Mouse (Mus musculus) brain, embryonic 18.5 days (tissue): ENCODE measurements around the gene Gm11020.

ENCODE experiments used
- DNase-seq: peaks from one replicate; pipeline ENCODE4 v3.0.0-alpha.2; 2012; ENCODE audit warnings: low read depth, low spot score

The Gm11020 gene

GRCm38 (mm10) chr8:104341678-104342077 is 20.3 kb downstream of the Gm11020 start:
- DNase-seq: no peak

- DNase-seq: no peak
These were observed 21.1 kb downstream of the Gm11020 start for GRCm38 (mm10) chr8:104342426-104342825.

DNA sequence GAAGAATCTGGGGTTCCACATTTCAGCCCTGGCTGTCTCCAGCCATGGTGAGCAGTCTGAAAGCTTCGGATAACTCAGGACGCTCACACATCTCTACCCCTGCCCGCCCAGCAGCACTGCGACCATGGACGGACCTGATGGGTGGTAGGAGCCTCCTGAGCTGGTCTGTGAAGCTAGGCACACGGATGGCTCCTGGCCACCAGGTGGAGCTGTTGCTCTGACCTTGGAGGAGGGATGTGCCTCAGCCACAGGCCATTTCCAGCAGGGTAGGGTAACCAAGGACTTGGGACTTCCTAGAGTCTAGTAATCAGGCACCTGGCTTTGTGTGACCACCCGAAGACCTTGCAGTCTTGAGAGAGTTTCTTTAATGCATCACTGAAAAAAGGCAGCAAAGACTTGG is 22.6 kb downstream of the Gm11020 start:
- DNase-seq: peak; percentile 39

DNA sequence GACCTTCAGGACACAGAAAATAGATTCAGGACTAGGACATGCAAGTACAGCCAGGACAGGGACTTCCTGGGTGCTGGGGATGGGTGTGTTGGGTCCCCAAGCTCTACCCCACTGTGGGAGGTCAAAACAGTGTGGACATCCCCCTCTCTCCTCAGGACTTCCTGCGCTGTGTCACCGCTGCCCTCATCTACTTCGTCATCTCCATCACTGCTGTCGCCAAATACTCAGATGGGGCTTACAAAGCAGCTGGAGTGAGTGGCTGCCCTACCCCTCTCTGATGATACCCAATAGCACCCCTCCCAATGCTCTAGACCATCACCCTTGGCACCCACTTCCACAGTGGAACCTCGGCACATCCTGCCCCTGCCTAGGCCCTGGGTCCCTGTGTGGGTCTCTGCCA is 23.3 kb downstream of the Gm11020 start:
- no peak for DNase-seq

DNA sequence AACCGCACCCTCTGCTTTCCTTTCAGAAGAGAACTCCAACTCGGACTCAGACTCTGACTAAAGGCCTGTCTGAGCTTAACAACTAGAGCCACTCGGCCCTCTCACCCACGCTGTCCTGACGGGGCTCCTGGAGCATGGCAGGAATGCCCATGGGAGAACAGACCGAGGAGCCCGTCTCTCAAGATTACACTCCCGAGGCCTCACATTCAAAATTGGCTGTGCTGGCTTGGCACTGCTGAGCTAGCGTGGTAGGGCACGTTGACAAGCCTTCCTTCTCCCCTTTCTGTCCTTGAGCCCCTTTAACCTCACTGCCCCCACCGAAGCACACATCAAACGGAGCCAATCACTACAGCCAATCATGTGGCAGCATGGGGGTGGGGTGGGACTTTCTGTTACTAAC is 25.3 kb downstream of the Gm11020 start:
- no peak for DNase-seq

DNA sequence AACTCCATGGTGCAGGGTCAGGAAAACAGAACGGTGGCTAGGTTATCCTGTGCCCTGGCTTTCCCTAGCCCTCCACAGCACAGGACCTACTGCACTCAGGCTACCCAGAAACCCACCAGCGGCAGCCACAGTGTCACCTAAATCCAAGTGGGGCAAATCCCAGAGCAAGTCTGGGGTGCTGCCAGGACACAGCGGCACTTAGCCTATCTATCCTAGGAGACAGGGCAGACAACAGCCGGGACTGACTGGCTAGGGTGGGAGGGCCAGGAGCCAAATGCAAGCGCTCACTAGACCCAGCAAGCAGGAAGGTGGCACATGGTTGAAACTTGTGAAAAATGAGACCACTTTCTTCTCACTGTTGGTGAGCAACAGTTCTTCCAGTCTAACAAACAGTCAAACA is 27.6 kb downstream of the Gm11020 start:
- DNase-seq: no peak

GRCm38 (mm10) chr8:104350047-104350446 is 28.7 kb downstream of the Gm11020 start:
- DNase-seq: no peak

DNA sequence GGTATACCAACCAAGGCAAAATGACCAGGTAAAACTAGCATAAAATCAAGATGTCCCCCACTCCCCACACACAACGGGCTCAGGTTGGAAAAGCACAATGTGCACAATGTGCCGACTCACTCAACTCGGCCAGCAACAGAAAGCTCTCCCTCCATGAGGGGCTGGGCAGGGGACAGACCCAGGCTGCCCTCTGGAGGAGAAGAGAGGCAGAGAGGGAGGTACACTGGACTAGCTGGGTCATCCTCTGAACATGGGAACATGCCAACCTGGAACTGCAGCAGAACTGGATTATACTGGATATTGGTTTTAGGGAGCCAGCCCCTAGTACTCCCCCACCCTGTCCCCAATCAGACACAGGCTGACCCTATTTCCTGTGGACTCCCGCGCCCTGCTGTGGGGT is 31.8 kb downstream of the Gm11020 start:
- DNase-seq: no peak

DNA sequence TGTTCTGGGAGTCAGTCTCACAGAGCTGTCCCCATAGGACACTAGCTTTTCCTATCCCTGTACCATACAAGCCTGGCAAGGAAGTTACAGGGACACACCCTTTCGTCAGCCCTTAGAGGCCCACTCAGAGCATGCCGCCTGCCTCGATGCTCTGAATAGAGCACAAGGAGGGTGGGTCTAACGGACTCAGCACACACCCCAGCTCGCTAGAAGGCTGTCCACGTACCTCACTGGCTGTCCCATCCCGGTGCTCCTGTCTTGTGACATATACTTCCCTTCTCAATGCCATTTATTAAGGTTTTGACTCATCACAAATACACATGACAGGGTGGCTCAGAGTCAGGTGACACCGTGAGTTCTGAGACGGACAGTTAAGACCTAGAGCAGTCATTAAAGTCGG is 33.1 kb downstream of the Gm11020 start:
- no peak for DNase-seq

GRCm38 (mm10) chr8:104358637-104359036 is 37.3 kb downstream of the Gm11020 start:
- no peak for DNase-seq

GRCm38 (mm10) chr8:104359778-104360456 is 38.5 kb downstream of the Gm11020 start:
- no peak for DNase-seq

DNA sequence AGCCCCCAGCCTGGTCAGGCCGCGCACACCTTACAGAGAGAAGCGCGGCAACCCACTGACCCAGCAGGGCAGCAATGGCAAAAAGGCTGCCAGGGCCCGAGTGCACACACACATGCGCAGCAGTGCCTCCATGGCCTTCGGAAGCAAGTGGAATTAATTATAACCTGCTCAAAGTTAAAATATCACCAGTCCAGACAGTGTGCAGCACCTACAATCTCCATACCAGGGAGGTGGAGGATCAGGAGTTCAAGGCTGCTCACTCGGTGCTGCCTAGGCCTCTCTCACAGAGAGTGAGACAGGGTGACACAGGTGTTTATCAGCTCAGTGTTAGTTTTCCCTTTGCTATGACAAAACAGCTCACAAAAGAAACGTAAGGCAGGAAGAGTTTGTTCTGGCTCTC is 44.3 kb downstream of the Gm11020 start:
- no peak for DNase-seq

DNA sequence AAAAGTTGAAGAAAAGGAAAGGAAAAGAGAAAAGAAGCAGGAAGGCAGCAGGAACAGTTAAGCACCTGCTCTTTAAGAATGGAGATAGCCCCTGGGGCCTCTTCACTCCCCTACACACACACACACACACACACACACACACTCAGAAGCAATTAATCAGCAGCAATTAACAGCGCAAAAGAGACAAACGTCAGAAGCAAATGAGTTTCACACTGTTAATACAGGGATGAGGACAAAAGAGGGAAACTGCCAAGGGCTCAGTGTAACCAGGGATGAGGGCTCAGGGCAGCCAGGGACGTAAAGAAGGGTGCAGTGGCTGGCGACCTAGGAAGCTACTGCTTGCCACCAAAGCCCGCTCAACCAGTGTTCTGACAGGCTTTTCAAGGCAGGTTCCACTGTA is 46.0 kb downstream of the Gm11020 start:
- no peak for DNase-seq

DNA sequence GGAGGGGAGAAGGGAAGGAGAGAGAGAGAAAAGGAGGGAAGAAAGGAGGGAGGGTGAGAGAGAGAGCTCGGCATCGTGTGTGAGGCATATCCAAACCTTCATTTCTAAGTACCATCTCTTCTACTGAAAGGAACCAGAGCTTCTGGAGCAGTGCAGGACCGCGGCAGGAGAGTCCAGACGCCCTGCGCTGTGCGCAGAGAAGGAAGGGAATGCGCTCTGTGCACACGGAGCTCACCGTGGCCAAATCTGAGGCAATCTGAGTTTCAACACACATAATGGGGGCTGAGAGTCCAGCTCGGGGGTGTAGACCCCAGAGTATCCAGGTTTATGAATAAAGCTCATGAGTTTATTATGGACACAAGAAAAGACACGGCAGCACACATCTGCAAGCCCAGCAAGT is 48.2 kb downstream of the Gm11020 start:
- DNase-seq: no peak

DNA sequence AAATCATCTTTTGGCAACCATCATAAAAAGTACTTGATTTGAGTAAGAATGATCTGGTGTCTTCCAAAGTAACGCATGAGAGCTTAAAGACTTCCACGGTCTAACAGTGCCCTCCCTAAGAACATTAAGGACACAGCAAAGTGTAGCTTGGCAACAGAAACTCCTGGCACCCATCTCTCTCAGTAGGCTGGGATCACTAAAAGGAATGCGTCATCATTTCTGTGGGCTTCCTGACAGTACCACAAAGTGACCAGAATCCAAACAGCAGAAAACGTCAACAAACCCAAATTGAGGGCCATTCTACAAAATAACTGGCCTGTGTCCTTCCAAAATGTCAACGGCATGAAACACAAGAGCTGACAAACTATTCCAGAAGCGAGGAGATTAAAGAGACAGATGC is 48.7 kb downstream of the Gm11020 start:
- DNase-seq: no peak

DNA sequence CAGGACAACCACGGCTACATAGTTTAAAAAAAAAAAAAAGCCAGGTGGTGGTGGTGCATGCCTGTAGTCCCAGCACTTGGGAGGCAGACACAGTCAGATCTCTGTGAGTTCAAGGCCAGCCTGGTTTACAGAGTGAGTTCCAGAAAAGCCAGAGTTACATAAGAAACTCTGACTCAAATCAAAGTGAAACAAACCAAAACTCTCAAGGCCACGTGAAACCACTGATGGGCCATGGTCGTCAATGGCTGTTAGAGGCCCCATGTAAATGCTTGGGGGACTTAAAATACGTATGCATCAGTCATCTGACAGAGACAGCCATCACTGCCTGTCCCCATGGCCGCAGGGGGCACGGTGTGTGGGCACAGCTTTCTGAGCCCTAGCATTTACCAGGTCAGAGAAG is 49.8 kb downstream of the Gm11020 start:
- no peak for DNase-seq
